Mouse (Mus musculus): ENCODE measurements around the gene Btbd3. TPM values are rescaled to one million over a fixed set of nuclear protein-coding genes. Genes with fewer than 3 reads are reported as not detected.
A peak's percentile ranks its signal among the peaks of the same experiment; 100 is the strongest.

Gene Btbd3
- total RNA-seq (2021): 100 to 1,000 TPM; 102 to 104 TPM
- long read RNA-seq, experiment 1, full-length matches to known transcripts: 27 of 38 reads
- long read RNA-seq, experiment 1, partial matches to known transcripts: 3 of 38 reads
- long read RNA-seq, experiment 1, other reads (novel, unspliced or antisense): 8 of 38 reads
- long read RNA-seq, experiment 2, full-length matches to known transcripts: 27 of 47 reads
- long read RNA-seq, experiment 2, partial matches to known transcripts: 17 of 47 reads
- long read RNA-seq, experiment 2, other reads (novel, unspliced or antisense): 3 of 47 reads

GRCm38 (mm10) chr2:138256411-138256810 lies at the start of gene Btbd3:
Gene Btbd3 (plus strand): TSS chr2:138256565.
- intact Hi-C loops (cut with DNase I): no loop called here

GRCm38 (mm10) chr2:138215561-138215960 lies 40.8 kb upstream of the Btbd3 start:
- peak; percentile 3 to 7 for DNase-seq (ENCODE audit: low spot score in 2 of 2)
- intact Hi-C loops (cut with DNase I): no loop called here

More at GRCm38 (mm10) chr2:138256411-138256810, at the start of gene Btbd3:
- peak; percentile 91 to 92 for DNase-seq (ENCODE audit: low spot score in 2 of 2)

- intact Hi-C loops (cut with DNase I): no loop called here
- peak; percentile 50 to 55 for DNase-seq (ENCODE audit: low spot score in 2 of 2)
These were observed 36.1 kb upstream of the Btbd3 start for GRCm38 (mm10) chr2:138220269-138220668.

GRCm38 (mm10) chr2:138232247-138232646 lies 24.1 kb upstream of the Btbd3 start:
- no peak for DNase-seq (ENCODE audit: low spot score in 2 of 2)
- intact Hi-C loops (cut with DNase I): no loop called here

- DNase-seq (ENCODE audit: low spot score in 2 of 2): no peak
- intact Hi-C loops (cut with DNase I): no loop called here
These were observed 20.2 kb upstream of the Btbd3 start for GRCm38 (mm10) chr2:138236149-138236548.

- intact Hi-C loops (cut with DNase I): no loop called here
- DNase-seq (ENCODE audit: low spot score in 2 of 2): no peak
These were observed 13.9 kb upstream of the Btbd3 start for GRCm38 (mm10) chr2:138242452-138242851.

- intact Hi-C loops (cut with DNase I): no loop called here
- DNase-seq (ENCODE audit: low spot score in 2 of 2): peak; percentile 60 to 73
These were observed 10.6 kb upstream of the Btbd3 start for GRCm38 (mm10) chr2:138245631-138246289.

- DNase-seq (ENCODE audit: low spot score in 2 of 2): no peak
- intact Hi-C loops (cut with DNase I): no loop called here
These were observed 8.4 kb upstream of the Btbd3 start for GRCm38 (mm10) chr2:138247986-138248385.

GRCm38 (mm10) chr2:138256851-138257471 lies 596 bp downstream of the Btbd3 start:
- intact Hi-C loops (cut with DNase I): no loop called here
- no peak for DNase-seq (ENCODE audit: low spot score in 2 of 2)

- intact Hi-C loops (cut with DNase I): no loop called here
- peak; percentile 44 to 64 for DNase-seq (ENCODE audit: low spot score in 2 of 2)
These were observed 1.4 kb downstream of the Btbd3 start for GRCm38 (mm10) chr2:138257692-138258315.

- intact Hi-C loops (cut with DNase I): no loop called here
- DNase-seq (ENCODE audit: low spot score in 2 of 2): no peak
These were observed 4.8 kb downstream of the Btbd3 start for GRCm38 (mm10) chr2:138261140-138261539.

- no peak for DNase-seq (ENCODE audit: low spot score in 2 of 2)
- intact Hi-C loops (cut with DNase I): no loop called here
These were observed 6.5 kb downstream of the Btbd3 start for GRCm38 (mm10) chr2:138262885-138263284.

- no peak for DNase-seq (ENCODE audit: low spot score in 2 of 2)
- intact Hi-C loops (cut with DNase I): no loop called here
These were observed 9.1 kb downstream of the Btbd3 start for GRCm38 (mm10) chr2:138265356-138266005.

GRCm38 (mm10) chr2:138266679-138267078 lies 10.3 kb downstream of the Btbd3 start:
- intact Hi-C loops (cut with DNase I): no loop called here
- DNase-seq (ENCODE audit: low spot score in 2 of 2): no peak

GRCm38 (mm10) chr2:138267852-138268513 lies 11.6 kb downstream of the Btbd3 start:
- intact Hi-C loops (cut with DNase I): no loop called here
- no peak for DNase-seq (ENCODE audit: low spot score in 2 of 2)

GRCm38 (mm10) chr2:138269330-138269729 lies 13.0 kb downstream of the Btbd3 start:
- intact Hi-C loops (cut with DNase I): no loop called here
- DNase-seq (ENCODE audit: low spot score in 2 of 2): no peak

GRCm38 (mm10) chr2:138273404-138274073 lies 17.2 kb downstream of the Btbd3 start:
- no peak for DNase-seq (ENCODE audit: low spot score in 2 of 2)
- intact Hi-C loops (cut with DNase I): no loop called here

- no peak for DNase-seq (ENCODE audit: low spot score in 2 of 2)
- intact Hi-C loops (cut with DNase I): no loop called here
These were observed 17.7 kb downstream of the Btbd3 start for GRCm38 (mm10) chr2:138274086-138274485.
